24 mouse cellular contexts compared by ENCODE assay signal in genomic region chr2:167310121-167310520, GRCm38 (mm10). TPM values are rescaled to one million over a fixed set of nuclear protein-coding genes. Genes with fewer than 3 reads are reported as not detected.
DNase-seq lines count a peak whose midpoint lies in the region; ATAC-seq and TF ChIP-seq lines count a peak whose summit lies in the region.
"Had no signal": no experiment of that assay in that cellular context is flagged by ENCODE, and none has a peak within 500 bp of the region (broad histone marks: within the 10 kb centered on the region; RNA-seq: fewer than 3 reads in every experiment).

No protein-coding gene starts in this region.

- H3K9ac ChIP-seq in midbrain, embryonic 11.5 days (ENCODE audit: low read length), result no peak overlapping the region
- H3K9ac ChIP-seq in midbrain, embryonic 15.5 days, result no peak overlapping the region
- H3K9ac ChIP-seq in stomach, postnatal 0 days (ENCODE audit: low read length), result no peak overlapping the region
- H3K9ac ChIP-seq: embryonic facial prominence, embryonic 12.5 days; heart, embryonic 13.5 days; hindbrain, embryonic 14.5 days; lung, embryonic 15.5 days; neural tube, embryonic 12.5 days had no signal

- TF ChIP-seq EP300 in stomach, postnatal 0 days (optimal IDR thresholded peaks at IDR 0.05), result no peak

- peak; percentile 1 for DNase-seq in adrenal gland, adult 8-10 months
- no peak for DNase-seq in adrenal gland, postnatal 4 days (ENCODE audit: low spot score in 2 of 2)
- DNase-seq in cerebellum, adult 9-11 months, result peak; percentile 34
- no peak for DNase-seq in cerebellum, postnatal 14 days
- DNase-seq in midbrain, embryonic 11.5 days (ENCODE audit: low spot score, missing footprints), result peak; percentile 12
- DNase-seq in stomach, postnatal 0 days (ENCODE audit: low spot score), result no peak
- DNase-seq: adrenal gland, postnatal 10 days; embryo, embryonic 11 days; gastrocnemius, postnatal 36 days; heart, postnatal 10 days; liver; right cerebral cortex, adult 18-20 months; thymus, postnatal 25 days had no signal

- H3K4me2 ChIP-seq in midbrain, embryonic 11.5 days, result no peak overlapping the region
- no peak overlapping the region for H3K4me2 ChIP-seq in midbrain, embryonic 15.5 days
- H3K4me2 ChIP-seq in stomach, postnatal 0 days (replicated peaks; ENCODE audit: low read depth), result no peak overlapping the region
- H3K4me2 ChIP-seq: embryonic facial prominence, embryonic 12.5 days; heart, embryonic 13.5 days; hindbrain, embryonic 14.5 days; lung, embryonic 15.5 days; neural tube, embryonic 12.5 days had no signal

- no peak overlapping the region for H3K4me3 ChIP-seq in midbrain, embryonic 11.5 days (ENCODE audit: low read depth, low read length)
- H3K4me3 ChIP-seq in midbrain, embryonic 15.5 days, result no peak overlapping the region
- no peak overlapping the region for H3K4me3 ChIP-seq in stomach, postnatal 0 days (ENCODE audit: low read depth, low read length)
- H3K4me3 ChIP-seq: embryonic facial prominence, embryonic 12.5 days; heart, embryonic 13.5 days; lung, embryonic 15.5 days; midbrain, embryonic 10.5 days; myocyte; neural tube, embryonic 12.5 days had no signal

- no peaks in the 10 kb centered on the region for H3K27me3 ChIP-seq in midbrain, embryonic 11.5 days (ENCODE audit: control insufficient read depth, insufficient read depth, low read length)
- H3K27me3 ChIP-seq in midbrain, embryonic 15.5 days (replicated peaks), result no peaks in the 10 kb centered on the region
- H3K27me3 ChIP-seq in stomach, postnatal 0 days (ENCODE audit: control insufficient read depth, insufficient read depth, low read length), result no peaks in the 10 kb centered on the region
- H3K27me3 ChIP-seq: embryonic facial prominence, embryonic 12.5 days; heart, embryonic 13.5 days; lung, embryonic 15.5 days; neural tube, embryonic 12.5 days; Patski had no signal

- TF ChIP-seq CTCF in stomach, postnatal 0 days (IDR thresholded peaks at IDR 0.05; ENCODE audit: low read depth), result no peak

- H3K27ac ChIP-seq in midbrain, embryonic 11.5 days (ENCODE audit: low read depth, low read length), result no peak overlapping the region
- H3K27ac ChIP-seq in midbrain, embryonic 15.5 days, result no peak overlapping the region
- no peak overlapping the region for H3K27ac ChIP-seq in stomach, postnatal 0 days (replicated peaks)
- H3K27ac ChIP-seq: embryonic facial prominence, embryonic 12.5 days; heart, embryonic 13.5 days; hindbrain, embryonic 14.5 days; lung, embryonic 15.5 days; neural tube, embryonic 12.5 days had no signal

- H3K9me3 ChIP-seq in midbrain, embryonic 11.5 days (ENCODE audit: control insufficient read depth, low read length), result no peaks in the 10 kb centered on the region
- no peaks in the 10 kb centered on the region for H3K9me3 ChIP-seq in midbrain, embryonic 15.5 days
- no peaks in the 10 kb centered on the region for H3K9me3 ChIP-seq in stomach, postnatal 0 days (ENCODE audit: control insufficient read depth, low read length)
- H3K9me3 ChIP-seq: embryonic facial prominence, embryonic 12.5 days; heart, embryonic 13.5 days; lung, embryonic 15.5 days; midbrain, embryonic 10.5 days; neural tube, embryonic 12.5 days had no signal

- 90% methylated on average over 1 of the region's 1 CpGs for WGBS in midbrain, embryonic 11.5 days
- 100% methylated on average over 1 of the region's 1 CpGs for WGBS in midbrain, embryonic 15.5 days
- WGBS in stomach, postnatal 0 days, result 90% methylated on average over 1 of the region's 1 CpGs

- peaks cover 2% of the 10 kb centered on the region; the same call in 1 of the 2 replicates for H3K36me3 ChIP-seq in midbrain, embryonic 11.5 days (ENCODE audit: control insufficient read depth, insufficient read depth, low read length)
- peaks cover 6% of the 10 kb centered on the region; the same call in 1 of the 2 replicates for H3K36me3 ChIP-seq in midbrain, embryonic 15.5 days (replicated peaks)
- peaks cover 6% of the 10 kb centered on the region for H3K36me3 ChIP-seq in stomach, postnatal 0 days (ENCODE audit: control insufficient read depth, insufficient read depth, low read length)

- no peaks in the 10 kb centered on the region for H3K4me1 ChIP-seq in midbrain, embryonic 11.5 days (ENCODE audit: control insufficient read depth, insufficient read depth, low read length)
- peaks cover 17% of the 10 kb centered on the region for H3K4me1 ChIP-seq in midbrain, embryonic 15.5 days
- H3K4me1 ChIP-seq in stomach, postnatal 0 days (replicated peaks; ENCODE audit: control insufficient read depth, insufficient read depth), result no peaks in the 10 kb centered on the region; the same call in none of the 2 replicates

- no peak for ATAC-seq in midbrain, embryonic 11.5 days (ENCODE audit: low FRiP score)
- ATAC-seq in midbrain, embryonic 15.5 days (replicated peaks), result no peak
- no peak for ATAC-seq in stomach, postnatal 0 days (ENCODE audit: low FRiP score, low TSS enrichment)
- ATAC-seq: forebrain, embryonic 14.5 days; intestine, postnatal 0 days; Patski had no signal

RNA-seq across cellular contexts. Expression of gene B4galt5, which starts 38.9 kb away (rescaled TPM):
- 100 to 1,000 TPM in 2 of 4 experiments, 10 to 100 TPM in 2; 85.7 to 181 (median 114) TPM for total RNA-seq in adrenal gland, adult 8-10 months (2022)
- 100 to 1,000 TPM in 1 of 2 experiments, 10 to 100 TPM in 1; 86.1 to 102 TPM for total RNA-seq in adrenal gland, postnatal 4 days (2021)
- polyA plus RNA-seq in midbrain, embryonic 11.5 days (2014; fragmentation: Nextera tagmentation; extraction: Ambion mirVana), result 15.0 and 19.8 TPM in 2 replicates
- 28.3 and 31.8 TPM in 2 replicates for polyA plus RNA-seq in midbrain, embryonic 15.5 days (2015; fragmentation: Nextera tagmentation; extraction: Ambion mirVana)
- polyA plus RNA-seq in stomach, postnatal 0 days (2015; fragmentation: Nextera tagmentation; extraction: Ambion mirVana), result 4.5 and 6.0 TPM in 2 replicates

Comparison
In these comparisons a context has a peak if more than half of its experiments do, and no peak if none do; other contexts are left out.
1. DNase-seq: peak in adrenal gland, adult 8-10 months (single experiment), cerebellum, adult 9-11 months (single experiment) and midbrain, embryonic 11.5 days (single experiment); none in adrenal gland, postnatal 4 days (0 of 2), cerebellum, postnatal 14 days (0 of 2) and stomach, postnatal 0 days (single experiment).